Mouse (Mus musculus) heart, embryonic 16.5 days (tissue): ENCODE results near the gene Filip1l. TPM values are rescaled to one million over a fixed set of nuclear protein-coding genes. Genes with fewer than 3 reads are reported as not detected.

ENCODE experiments used
- ATAC-seq: fragments of 200-750 bp; cut with Nextera tagmentation; replicated peaks from 2 replicates; pipeline ENCODE4 v1.8.0; 2017; ENCODE audit warnings: moderate number of reproducible peaks; ENCODE audit not compliant: insufficient read depth, low FRiP score; ENCODE audit errors: extremely low read depth
- H3K27ac ChIP-seq: fragments of 300-500 bp; sonication (generic); 2 replicates; pipeline ENCODE4 v1.5.1; 2014; ENCODE audit warnings: mild to moderate bottlenecking, low read length, control low read depth, moderate library complexity
- H3K27me3 ChIP-seq: fragments of 300-500 bp; sonication (generic); 2 replicates; pipeline ENCODE4 v1.6.1; 2014; ENCODE audit warnings: low read length, mixed read lengths; ENCODE audit not compliant: control insufficient read depth, insufficient read depth
- H3K36me3 ChIP-seq: fragments of 300-500 bp; sonication (generic); 2 replicates; pipeline ENCODE4 v1.6.1; 2014; ENCODE audit not compliant: control insufficient read depth, insufficient read depth
- H3K4me1 ChIP-seq: fragments of 300-500 bp; sonication (generic); 2 replicates; pipeline ENCODE4 v1.6.1; 2014; ENCODE audit warnings: low read length, mixed read lengths; ENCODE audit not compliant: control insufficient read depth, insufficient read depth
- H3K4me2 ChIP-seq: fragments of 300-500 bp; sonication (generic); 2 replicates; pipeline ENCODE4 v1.6.1; 2014; ENCODE audit warnings: low read depth, mild to moderate bottlenecking, control low read depth, low read length
- H3K4me3 ChIP-seq: fragments of 300-500 bp; sonication (generic); 2 replicates; pipeline ENCODE4 v1.5.1; 2014; ENCODE audit warnings: mild to moderate bottlenecking, control low read depth, low read length
- H3K9ac ChIP-seq: fragments of 300-500 bp; sonication (generic); 2 replicates; pipeline ENCODE4 v1.6.1; 2014; ENCODE audit warnings: low read length, control low read depth
- H3K9me3 ChIP-seq: fragments of 300-500 bp; sonication (generic); replicated peaks from 2 replicates; pipeline ENCODE4 v1.6.1; 2016; ENCODE audit warnings: low read length; ENCODE audit not compliant: control insufficient read depth
- WGBS: fragments of 180-500 bp; shearing (Covaris S2); extraction: QIAGEN DNeasy Blood & Tissue Kit; methylation state at CpG from one replicate; pipeline ENCODE4 v1.1.7; 2014; 5-methylcytosine and 5-hydroxymethylcytosine counted together
- polyA plus RNA-seq: library from polyadenylated mRNA; unstranded; fragments of >200 nt; fragmentation: Nextera tagmentation; extraction: Ambion mirVana; gene quantifications from 2 replicates; pipeline ENCODE4 v1.2.1, GENCODE M21; 2015

The Filip1l gene
- polyA plus RNA-seq, 1 experiment from 2014 or later, result 26.7 TPM

DNA sequence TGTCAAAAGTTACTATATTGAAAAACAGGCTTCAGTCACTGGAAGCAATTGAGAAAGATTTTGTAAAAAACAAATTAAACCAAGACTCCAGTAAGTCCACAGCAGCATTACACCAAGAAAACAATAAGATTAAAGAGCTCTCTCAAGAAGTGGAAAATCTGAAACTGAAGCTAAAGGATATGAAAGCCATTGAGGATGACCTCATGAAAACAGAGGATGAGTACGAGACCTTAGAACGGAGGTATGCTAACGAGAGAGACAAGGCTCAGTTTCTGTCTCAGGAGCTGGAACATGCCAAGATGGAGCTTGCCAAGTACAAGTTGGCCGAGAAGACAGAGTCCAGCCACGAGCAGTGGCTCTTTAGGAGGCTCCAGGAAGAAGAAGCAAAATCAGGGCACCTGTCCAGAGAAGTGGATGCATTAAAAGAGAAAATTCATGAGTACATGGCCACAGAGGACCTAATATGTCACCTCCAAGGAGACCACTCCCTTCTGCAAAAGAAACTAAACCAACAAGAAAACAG lies 218.0 kb downstream of the Filip1l start:
- Histone ChIP-seq H3K36me3 (peaks cover 22% of the 10 kb centered on the region), H3K4me1 (peaks cover 2% of the 10 kb centered on the region; the same call in 1 of the 2 replicates), H3K9ac (no peak overlapping the region), H3K27me3 (no peaks in the 10 kb centered on the region), H3K4me2 (no peak overlapping the region), H3K4me3 (no peak overlapping the region), H3K27ac (no peak overlapping the region), H3K9me3 (no peaks in the 10 kb centered on the region)
- 81% methylated on average over 5 of the region's 5 CpGs for WGBS
- ATAC-seq, result no peak

DNA sequence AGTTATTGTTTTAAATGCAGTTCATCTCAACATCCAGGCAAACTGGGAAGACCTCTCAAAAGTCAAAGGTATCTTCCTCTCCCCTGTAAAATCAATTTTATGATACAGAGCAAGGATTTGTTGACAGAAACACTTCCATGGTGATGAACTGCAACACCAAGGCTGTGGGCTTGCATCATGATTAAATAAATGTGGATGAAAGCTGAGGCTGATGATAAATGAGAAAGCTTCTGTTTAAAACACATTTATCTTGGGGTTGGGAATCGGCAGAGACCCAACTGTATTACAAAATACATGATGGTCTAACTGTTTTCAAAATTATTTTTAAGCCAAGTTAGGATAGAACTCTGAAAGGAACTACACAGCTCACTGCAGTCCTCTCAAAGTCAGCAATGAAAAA lies 220.9 kb downstream of the Filip1l start:
- H3K36me3 ChIP-seq, result peaks cover 22% of the 10 kb centered on the region
- H3K27me3 ChIP-seq, result no peaks in the 10 kb centered on the region
- WGBS, result 45% methylated on average over 1 of the region's 1 CpGs
- H3K4me2 ChIP-seq, result no peak overlapping the region
- no peaks in the 10 kb centered on the region for H3K9me3 ChIP-seq
- H3K9ac ChIP-seq, result no peak overlapping the region
- no peak overlapping the region for H3K4me3 ChIP-seq
- no peak overlapping the region for H3K27ac ChIP-seq
- peaks cover 6% of the 10 kb centered on the region for H3K4me1 ChIP-seq
- no peak for ATAC-seq

DNA sequence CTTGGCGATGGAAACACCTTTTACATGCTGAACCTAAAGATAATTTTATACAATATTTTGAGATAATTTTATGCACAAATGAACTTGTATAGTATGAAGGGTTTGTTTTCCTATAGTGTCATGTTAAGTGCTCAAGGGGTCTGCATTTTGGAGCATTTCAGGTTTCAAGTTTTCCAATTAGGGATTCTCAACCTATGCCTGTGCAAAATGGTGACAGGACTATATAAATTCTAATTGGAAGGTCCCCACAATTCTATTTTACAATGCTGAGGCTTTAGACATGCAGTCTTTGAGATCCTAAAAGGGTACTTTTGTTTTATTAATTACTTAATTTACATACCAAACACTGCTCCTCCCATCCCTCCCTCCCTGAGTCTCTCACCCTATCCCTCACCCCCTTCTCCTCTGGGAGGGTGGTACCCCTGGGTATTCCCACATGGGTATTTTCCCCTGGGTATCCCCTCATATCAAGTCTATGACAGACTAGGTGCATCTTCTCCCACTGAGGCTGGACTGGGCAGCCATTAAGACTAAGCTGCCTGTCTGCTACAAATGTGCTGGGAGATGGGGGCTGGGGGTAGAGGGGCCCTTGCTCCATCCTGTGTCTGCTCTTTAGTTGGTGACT lies 223.0 kb downstream of the Filip1l start:
- Histone ChIP-seq H3K4me1 (peaks cover 6% of the 10 kb centered on the region), H3K9me3 (no peaks in the 10 kb centered on the region), H3K9ac (no peak overlapping the region), H3K36me3 (peaks cover 12% of the 10 kb centered on the region), H3K27me3 (no peaks in the 10 kb centered on the region), H3K27ac (no peak overlapping the region), H3K4me2 (no peak overlapping the region), H3K4me3 (no peak overlapping the region)
- 97% methylated on average over 1 of the region's 1 CpGs for WGBS
- no peak for ATAC-seq

DNA sequence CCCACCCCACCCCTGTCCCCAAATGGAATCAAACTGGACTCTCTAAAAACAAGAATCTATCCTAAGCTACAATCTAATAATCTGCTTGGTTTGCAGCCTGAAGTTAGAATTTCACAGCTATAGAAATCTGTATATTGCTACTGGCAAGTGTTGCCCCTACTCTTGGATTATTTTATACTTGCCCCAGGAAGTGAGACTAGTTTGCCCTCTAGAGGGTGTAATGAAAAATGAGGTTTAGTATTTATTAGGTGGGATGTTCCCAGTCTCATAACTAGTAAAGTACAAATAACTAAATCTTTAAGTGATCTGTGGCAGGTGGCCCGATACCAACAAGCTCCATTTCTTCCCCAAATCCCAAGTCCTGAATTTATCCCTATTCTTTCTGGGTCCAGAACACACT lies 224.6 kb downstream of the Filip1l start:
- no peak overlapping the region for H3K4me2 ChIP-seq
- H3K27me3 ChIP-seq, result no peaks in the 10 kb centered on the region
- H3K9me3 ChIP-seq, result no peaks in the 10 kb centered on the region
- WGBS, result 92% methylated on average over 1 of the region's 1 CpGs
- no peak overlapping the region for H3K9ac ChIP-seq
- peaks cover 6% of the 10 kb centered on the region for H3K4me1 ChIP-seq
- no peak overlapping the region for H3K4me3 ChIP-seq
- no peak for ATAC-seq
- no peaks in the 10 kb centered on the region for H3K36me3 ChIP-seq
- H3K27ac ChIP-seq, result no peak overlapping the region

DNA sequence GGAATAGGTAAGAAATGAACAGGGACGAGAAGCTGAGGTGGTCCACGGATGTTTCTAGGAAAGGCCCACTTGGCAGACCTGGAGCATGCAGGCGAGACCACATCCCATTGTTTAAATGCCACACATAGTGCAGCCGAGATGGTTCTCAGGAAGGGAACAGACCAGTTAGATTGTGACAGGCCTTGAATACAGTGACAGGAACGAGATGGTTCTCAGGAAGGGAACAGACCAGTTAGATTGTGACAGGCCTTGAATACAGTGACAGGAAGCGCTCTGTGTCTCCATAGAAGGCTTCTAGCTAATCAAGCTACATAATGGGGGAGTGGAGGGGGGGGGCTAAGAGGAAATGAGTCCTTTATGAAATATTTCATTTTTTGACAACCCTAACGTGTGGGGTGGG lies 227.1 kb downstream of the Filip1l start:
- 44% methylated on average over 7 of the region's 7 CpGs for WGBS
- Histone ChIP-seq H3K9me3 (no peaks in the 10 kb centered on the region), H3K27ac (peak overlapping the region; percentile 68), H3K4me2 (no peak overlapping the region), H3K27me3 (no peaks in the 10 kb centered on the region), H3K4me1 (peaks cover 6% of the 10 kb centered on the region), H3K4me3 (no peak overlapping the region), H3K9ac (no peak overlapping the region), H3K36me3 (no peaks in the 10 kb centered on the region)
- peak; percentile 47; the same call in 1 of the 2 replicates for ATAC-seq

DNA sequence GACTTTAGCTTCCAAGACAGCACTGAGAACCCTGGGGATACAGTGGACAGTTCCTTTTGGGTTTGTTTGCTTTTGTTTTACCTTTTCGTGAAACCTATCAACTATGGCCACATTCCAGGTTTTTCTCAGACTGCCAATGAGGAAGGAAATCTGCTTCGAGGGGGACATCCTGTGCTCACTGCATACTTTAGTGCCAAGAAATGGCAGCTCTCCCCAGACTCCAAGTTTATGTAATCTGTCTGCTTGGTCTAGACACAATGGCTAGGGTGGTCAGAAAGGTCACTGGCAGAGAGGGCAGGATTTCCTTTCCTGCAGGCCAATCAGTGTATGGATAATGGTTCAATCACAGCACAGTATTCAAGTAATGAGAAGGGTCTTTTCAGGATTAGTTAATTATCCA lies 229.1 kb downstream of the Filip1l start:
- ATAC-seq, result peak; percentile 31; the same call in 1 of the 2 replicates

DNA sequence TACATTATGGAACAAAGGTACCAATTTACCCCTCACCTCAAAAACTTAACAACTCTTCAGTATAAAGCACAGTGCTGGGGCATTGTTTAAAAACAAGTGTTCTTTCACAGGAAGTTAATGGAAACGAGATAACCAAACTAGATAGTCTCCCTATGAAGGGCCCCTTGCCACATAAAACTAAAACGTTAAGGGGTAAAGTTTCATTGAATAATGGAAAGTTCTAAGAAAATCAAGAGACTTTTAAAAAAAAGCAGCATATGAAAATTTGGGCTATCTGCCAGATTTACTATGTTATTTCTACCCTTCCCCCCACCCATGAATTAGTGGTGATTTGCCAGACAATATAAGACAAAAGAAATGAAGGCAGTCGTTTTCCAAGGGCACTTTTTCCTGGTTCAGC lies 232.3 kb downstream of the Filip1l start:
- no peak overlapping the region for H3K4me3 ChIP-seq
- peaks cover 2% of the 10 kb centered on the region; the same call in 1 of the 2 replicates for H3K4me1 ChIP-seq
- no peak overlapping the region; the same call in 1 of the 2 replicates for H3K27ac ChIP-seq
- H3K9ac ChIP-seq, result no peak overlapping the region
- no peaks in the 10 kb centered on the region for H3K9me3 ChIP-seq
- no peaks in the 10 kb centered on the region for H3K27me3 ChIP-seq
- no peaks in the 10 kb centered on the region for H3K36me3 ChIP-seq
- H3K4me2 ChIP-seq, result no peak overlapping the region
- WGBS, result 33% methylated on average over 3 of the region's 3 CpGs
- no peak for ATAC-seq

More for the DNA sequence above, 229.1 kb downstream of the Filip1l start:
- Histone ChIP-seq H3K9ac (no peak overlapping the region), H3K27ac (peak overlapping the region; percentile 58; the same call in 1 of the 2 replicates), H3K36me3 (no peaks in the 10 kb centered on the region), H3K9me3 (no peaks in the 10 kb centered on the region), H3K4me2 (no peak overlapping the region), H3K4me1 (peaks cover 7% of the 10 kb centered on the region), H3K4me3 (no peak overlapping the region), H3K27me3 (no peaks in the 10 kb centered on the region)
- WGBS, result 45% methylated on average over 2 of the region's 2 CpGs

DNA sequence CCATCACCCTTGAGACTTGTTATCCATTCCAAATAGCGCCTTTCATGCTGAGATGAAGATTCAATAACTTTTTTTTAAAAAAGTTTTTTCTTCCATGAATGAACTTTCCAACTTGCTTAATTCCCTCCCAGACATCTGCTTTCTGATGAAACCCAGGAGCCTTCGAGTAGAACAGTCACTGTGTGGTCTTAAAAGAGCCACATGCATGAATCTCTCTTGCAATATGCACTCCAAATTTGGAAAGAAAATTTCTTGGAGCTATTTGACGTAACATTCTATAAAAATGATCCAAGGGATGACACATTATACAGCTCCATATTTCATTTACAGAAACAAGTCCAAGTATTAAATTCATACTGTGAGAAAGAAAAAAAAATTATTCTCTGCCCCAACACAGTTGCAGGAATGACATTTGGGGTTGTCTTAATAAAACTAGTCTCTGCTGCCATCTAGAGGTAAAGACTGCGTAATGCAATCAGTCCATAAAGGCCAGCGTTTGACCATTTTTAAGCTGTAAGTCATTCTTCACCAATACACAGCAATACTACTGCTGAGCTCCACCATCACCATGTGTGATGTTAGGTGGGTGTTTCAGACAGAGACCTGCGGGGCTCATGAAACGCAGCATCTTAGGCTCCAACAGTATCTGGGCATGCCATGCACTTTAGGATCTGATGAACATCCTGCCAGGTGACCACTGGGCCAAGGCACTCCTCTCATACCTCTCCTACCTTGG lies 240.7 kb downstream of the Filip1l start:
- no peak overlapping the region for H3K9ac ChIP-seq
- no peak overlapping the region for H3K4me3 ChIP-seq
- H3K27ac ChIP-seq, result no peak overlapping the region
- WGBS, result 37% methylated on average over 7 of the region's 7 CpGs
- H3K9me3 ChIP-seq, result no peaks in the 10 kb centered on the region
- H3K27me3 ChIP-seq, result no peaks in the 10 kb centered on the region
- no peaks in the 10 kb centered on the region for H3K36me3 ChIP-seq
- H3K4me2 ChIP-seq, result no peak overlapping the region
- ATAC-seq, result 0 out of 2 replicates have a peak, but pooled peaks have one; percentile 10
- H3K4me1 ChIP-seq, result no peaks in the 10 kb centered on the region

DNA sequence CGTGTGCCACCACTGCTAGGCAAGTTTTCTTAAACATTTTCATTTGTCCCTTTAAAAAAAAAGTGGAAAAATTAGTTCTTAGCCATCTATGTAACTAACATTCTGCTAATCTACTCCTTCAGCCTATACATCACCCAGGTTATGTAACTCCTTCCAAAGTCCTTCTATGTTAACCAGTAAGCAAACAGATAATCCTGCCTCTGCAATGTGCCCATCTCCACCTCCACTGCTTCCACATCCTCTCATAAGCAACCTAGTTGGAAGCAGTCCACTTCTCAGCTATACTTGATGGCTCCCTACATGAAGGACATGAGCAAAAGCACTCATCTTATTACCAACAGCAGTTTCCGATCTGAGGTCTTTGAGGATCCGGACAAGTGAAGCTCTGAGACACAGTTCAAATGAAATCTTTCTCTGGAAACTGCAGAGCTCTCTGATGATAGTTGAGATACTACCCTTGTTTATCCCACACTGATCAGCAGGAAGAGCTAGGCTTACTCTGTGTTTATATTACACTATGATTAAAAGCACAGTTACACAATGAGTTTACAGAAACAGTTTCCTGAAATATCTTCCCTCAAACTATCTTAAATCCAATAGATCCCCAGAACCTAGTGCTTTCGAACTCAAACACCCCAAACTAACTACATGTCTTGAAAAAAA lies 244.5 kb downstream of the Filip1l start:
- H3K9ac ChIP-seq, result no peak overlapping the region
- no peaks in the 10 kb centered on the region for H3K36me3 ChIP-seq
- H3K4me3 ChIP-seq, result no peak overlapping the region
- H3K9me3 ChIP-seq, result no peaks in the 10 kb centered on the region
- ATAC-seq, result no peak
- H3K4me1 ChIP-seq, result no peaks in the 10 kb centered on the region
- H3K4me2 ChIP-seq, result no peak overlapping the region
- no peak overlapping the region for H3K27ac ChIP-seq
- WGBS, result 85% methylated on average over 4 of the region's 4 CpGs
- no peaks in the 10 kb centered on the region for H3K27me3 ChIP-seq
